Mouse (Mus musculus) right cerebral cortex, postnatal 4 days (tissue): Measurements from ENCODE around the gene Rgsl1.
"Not testable (repeated sequence)": the region's sequence is repeated elsewhere in the genome, so short reads cannot be mapped to it uniquely, and the experiment has no call there.

Source experiments
- DNase-seq: peaks from one replicate; pipeline ENCODE4 v3.0.0-alpha.2; 2022

Gene Rgsl1

DNA sequence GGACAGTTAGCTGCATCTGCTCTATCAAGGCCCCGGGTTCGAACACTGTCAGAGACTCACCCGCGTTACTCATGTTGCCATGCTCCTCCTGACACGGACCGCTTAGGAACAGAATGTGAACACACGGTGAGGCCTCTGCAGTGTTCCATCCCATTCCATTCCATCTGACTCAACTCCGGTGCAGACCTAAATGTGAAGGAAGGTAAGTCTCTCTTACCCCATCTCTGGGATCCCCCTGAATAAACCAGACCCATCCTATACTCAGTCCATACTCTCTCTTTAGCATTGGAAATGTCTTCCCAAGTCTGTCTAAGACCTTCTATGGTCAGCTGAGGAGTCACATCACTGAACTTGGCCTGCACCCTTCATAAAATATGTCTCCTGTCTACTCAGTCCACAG is at the start of gene Rgsl1:
Gene Rgsl1 (minus strand): TSS at position 101 of the 400 bp plus-strand sequence.
- no peak for DNase-seq

DNA sequence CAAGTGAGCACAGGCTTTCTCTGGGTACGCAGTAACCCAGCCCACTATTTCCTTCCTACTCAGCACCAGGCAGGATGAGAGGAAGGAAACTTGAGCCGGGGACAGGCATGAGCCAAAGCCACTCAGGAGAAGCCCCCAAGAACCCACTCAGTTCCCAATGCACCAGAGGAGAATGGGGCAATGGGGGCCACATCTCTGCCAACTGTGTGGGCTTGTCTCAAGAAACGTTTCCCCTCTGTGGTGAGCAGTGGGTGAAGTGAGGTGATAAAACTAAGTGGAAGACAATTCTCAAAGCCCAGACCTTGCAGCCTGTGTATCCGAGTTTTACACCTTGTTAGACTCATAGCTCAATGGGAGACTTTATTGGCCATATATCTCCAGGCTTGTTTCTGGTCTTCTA is 47.5 kb upstream of the Rgsl1 start, which contains the start of gene Teddm1a:
Gene Teddm1a (plus strand): TSS at position 301 of the 400 bp plus-strand sequence.
- DNase-seq: no peak

DNA sequence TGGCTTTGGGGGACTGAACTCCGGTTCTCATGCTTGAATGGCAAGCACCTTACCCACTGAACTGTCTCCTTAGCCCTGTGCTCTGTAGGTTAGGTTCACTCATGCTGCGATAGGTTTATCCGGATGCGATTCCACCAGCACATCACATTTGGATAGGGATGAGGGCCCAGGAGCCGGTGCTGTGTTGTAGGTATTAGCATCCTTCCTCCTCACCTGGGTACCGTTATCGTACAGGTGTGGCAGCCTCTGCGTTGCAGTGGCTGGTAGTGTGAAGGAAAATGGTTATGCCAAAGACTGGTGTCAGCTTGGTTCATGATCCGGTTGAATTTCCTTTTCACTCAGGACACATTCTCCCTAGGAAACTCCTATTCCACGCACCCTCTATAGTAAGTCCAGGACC is 46.2 kb upstream of the Rgsl1 start:
- DNase-seq: no peak

DNA sequence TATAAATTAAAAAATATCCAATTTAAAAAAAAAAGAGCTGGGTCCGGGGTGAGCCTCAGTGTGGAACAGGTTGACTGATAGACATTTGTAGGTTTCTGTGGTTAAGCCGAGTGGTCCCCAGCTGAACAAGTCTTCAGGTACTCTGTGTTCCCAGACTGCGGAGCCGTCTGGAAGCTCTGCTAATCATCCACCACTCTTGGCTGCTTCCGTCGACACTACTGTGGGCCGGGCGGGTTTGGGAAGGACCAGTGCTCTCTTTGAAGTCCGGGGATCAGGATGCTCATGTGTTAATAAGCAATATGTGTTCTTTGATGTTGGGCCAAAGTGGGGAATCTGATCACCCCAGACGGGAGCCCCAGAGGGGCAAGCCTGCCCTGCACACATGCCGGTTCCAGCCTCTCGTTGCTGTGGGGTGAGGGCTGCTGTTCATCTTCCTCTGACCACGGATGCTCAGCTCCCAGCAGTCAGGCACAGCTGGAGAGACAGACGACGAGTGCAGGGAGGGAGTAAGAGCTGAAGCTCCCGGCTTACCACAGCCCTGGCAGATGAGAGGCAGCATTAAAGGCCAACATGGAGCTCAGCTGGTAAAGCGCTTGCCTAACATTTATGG is 42.2 kb upstream of the Rgsl1 start:
- DNase-seq: no peak

DNA sequence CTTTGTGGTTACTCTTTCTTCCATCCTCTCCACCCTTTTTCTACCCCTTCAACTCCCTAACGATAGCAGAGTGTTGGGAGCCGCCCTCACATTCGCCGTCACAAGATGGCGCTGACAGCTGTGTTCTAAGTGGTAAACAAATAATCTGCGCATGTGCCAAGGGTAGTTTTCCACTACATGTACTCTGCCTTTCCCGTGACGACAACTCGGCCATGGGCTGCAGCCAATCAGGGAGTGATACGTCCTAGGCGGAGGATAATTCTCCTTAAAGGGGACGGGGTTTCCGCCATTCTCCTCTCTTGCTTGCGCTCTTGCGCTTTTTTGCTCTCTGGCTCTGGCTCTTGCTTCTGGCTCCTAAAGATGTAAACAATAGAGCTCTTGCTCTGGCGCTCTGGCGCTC is 36.4 kb upstream of the Rgsl1 start:
- DNase-seq: not testable (repeated sequence)

DNA sequence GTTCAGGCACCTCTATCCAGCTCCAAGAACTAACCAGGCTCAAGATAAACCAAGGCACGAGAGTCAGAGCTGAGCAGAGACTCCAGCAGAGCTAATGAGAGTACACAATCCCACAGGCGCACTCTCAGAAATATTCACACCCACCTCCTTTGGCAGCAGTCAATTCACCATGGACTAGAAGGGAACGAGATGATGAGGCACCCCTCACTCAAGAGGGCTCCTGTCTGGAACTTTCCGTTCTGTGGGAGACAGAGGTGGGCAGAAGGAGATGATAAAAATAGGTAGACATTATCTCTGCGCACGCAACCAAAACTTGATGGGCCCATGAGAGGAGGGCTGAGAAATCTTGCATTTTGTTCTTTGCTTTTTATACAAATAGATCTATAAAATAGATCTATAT is 30.1 kb upstream of the Rgsl1 start, which contains the start of gene Teddm1b:
Gene Teddm1b (plus strand): TSS at position 301 of the 400 bp plus-strand sequence.
- no peak for DNase-seq

DNA sequence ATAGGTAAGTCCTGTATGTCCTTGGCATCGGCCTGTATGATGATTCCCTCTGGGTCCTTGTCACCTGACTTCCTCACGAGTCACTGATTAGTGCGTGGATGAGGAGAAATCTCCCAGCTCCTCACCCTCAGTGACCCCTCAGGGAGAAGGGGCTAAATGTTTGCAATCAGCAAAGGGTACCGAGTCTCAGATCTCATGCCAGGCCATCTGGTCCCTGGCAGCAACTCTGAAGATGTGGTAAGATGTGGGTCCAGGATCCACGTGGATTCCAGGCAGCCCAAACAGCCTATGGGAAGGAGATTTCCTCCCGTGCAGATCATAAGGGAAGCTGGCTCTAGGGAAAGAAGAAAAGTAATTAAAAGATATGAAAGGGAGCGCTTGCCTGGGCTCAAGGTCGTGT is 12.0 kb upstream of the Rgsl1 start:
- DNase-seq: no peak

DNA sequence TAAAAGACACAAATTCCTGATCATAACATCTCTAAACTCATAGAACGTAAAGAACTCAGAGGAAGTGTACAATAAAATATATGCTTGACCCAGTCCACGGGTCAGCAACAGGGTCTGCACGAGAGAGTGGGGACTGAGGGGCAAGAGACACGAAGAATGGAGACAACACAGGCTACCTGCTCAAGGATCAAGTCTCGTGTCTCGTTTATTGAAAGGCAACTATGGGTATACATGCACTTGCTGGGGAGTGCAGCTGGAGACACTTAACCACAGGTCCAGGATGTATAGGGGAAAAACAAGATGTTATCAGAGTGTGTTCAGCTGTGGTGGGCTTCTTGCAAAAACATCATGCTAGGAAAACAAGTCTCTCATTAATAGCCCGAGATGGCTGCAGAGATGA is 8.8 kb upstream of the Rgsl1 start:
- not testable (repeated sequence) for DNase-seq

DNA sequence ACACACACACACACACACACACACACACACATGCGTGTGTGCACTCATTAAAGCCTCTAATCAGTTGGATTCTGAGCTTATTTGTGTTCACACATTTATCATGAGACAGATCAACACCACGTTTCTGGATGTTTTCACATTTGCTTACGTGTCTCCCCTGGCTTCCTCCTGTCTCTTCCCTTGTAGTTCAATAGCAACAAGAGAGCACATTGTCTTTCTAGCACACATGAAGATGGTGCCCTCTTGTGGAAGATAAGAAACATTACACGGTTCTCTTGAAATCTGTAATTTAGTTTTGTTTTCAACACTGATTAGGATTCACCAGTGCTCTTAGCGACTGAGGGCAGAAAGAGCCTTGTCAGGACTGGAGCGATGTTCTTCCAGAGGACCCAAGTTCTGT is 2.9 kb upstream of the Rgsl1 start:
- DNase-seq: no peak

DNA sequence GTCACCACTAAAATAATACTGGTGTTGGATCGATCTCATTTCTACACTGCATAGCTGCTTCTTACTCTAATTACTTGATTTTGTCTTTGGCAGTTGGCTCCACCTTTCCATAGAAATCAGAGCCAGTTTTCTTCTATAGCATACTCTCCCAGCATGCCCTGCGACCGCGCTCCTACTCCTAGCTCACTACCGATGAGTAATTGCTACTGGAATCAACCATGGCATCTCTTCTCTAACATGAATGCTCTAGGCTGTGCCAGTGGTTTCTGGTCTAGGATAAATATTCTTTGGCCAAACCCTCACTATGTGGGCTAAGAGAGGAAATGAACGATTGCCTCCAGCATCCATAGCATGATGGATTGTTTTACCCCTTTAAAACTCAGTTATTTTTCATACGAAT is 2.5 kb upstream of the Rgsl1 start:
- DNase-seq: no peak

DNA sequence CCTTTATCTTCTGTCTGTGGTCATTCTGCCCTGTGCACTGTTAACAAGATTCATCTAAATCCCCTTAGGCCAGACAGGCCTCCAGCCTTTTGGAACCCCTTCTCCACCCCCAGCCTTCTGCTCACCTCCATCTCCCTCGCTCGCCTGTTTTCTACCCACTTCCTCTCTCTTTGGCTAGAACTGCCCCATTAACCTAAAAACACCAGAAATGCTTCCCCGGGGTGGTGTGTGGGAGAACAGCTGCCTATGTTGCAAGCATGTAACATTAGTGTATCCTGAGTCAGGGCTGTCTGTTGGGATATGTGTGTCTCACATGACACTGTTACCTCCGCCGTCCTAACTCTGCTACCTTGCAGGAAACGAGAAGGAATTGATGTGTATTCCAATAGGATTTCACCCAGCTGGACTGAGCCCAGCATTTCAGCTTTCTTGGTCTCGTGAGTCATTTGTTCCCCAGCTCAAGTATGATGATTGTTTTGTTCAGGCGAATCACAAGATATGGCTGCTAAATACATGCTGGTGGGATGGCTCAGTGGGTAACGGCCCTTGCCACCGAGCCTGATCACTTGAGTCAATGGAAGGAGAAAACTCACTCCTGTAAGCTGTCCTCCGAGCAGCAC is 1.7 kb downstream of the Rgsl1 start:
- DNase-seq: no peak

DNA sequence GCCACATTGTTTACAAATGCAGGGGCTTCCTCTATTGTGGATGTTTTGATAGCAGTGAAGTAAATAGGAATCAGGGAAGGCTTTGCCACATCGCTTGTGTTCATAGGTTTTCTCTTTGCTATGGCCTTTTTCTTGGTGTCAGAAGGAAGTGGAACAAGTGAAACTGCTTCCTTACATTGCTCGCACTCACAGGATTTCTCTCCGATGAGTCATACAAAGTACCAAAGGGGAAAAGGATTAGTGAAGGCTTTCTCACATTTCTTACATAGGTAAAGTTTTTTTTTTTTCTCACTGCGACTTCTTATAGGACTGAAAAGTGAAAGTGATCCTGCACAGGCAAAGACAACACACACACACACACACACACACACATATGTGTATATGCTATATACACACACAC is 7.9 kb downstream of the Rgsl1 start:
- DNase-seq: no peak

DNA sequence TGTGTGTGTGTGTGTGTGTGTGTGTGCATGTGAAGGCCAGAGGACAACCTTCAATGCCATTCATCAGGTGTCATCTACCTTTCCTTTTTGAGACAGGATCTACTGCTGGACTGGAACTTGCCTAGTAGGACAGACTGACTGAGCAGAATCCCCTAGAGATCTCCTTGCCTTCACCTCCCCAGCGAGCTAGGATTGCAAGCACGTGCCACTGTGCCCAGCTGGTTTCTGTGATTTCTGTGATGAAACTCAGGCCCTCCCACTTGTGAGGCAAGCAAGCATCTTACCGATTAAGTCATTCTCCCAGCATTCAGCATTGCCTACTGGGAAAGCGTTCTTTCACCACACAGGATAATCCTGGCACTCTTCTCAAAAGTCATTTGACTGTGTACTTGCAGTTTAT is 13.2 kb downstream of the Rgsl1 start:
- DNase-seq: no peak

DNA sequence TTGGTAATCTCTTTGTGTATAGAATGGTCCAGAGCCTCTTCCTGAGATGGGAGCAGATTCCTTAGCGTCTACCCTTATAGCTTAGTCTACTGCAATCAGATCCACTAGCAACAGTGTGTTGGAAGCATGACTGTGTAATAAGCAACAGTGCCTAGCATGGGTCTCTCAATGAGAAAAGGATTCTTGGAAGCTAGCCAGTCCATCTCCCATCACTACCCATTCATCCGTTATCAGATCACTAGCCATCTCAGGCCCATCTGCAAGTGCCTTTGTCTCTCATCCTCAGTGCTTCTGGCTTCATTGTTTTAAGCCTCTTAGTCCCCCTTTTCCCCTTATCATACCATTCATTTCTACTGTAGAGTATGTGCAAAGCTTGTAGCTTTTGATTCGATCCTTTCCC is 23.7 kb downstream of the Rgsl1 start:
- DNase-seq: no peak

DNA sequence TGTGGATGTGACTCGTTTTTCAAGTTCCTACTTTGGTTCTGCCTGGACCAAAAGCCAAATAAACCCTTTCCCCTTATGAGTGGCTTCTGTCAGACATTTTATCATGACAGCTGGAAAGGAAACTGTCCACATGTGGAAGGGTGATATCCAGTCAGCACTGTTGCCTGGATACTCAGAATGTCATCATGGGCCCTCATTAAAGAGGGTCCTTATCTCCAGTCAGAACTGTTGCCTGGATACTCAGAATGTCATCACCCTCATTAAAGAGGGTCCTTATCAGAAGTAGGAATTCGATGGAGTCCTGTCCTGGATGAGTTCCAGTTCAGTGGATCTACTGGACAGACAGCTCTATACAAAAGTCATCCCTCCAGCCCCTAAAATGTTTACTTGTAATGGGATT is 29.7 kb downstream of the Rgsl1 start:
- DNase-seq: no peak

DNA sequence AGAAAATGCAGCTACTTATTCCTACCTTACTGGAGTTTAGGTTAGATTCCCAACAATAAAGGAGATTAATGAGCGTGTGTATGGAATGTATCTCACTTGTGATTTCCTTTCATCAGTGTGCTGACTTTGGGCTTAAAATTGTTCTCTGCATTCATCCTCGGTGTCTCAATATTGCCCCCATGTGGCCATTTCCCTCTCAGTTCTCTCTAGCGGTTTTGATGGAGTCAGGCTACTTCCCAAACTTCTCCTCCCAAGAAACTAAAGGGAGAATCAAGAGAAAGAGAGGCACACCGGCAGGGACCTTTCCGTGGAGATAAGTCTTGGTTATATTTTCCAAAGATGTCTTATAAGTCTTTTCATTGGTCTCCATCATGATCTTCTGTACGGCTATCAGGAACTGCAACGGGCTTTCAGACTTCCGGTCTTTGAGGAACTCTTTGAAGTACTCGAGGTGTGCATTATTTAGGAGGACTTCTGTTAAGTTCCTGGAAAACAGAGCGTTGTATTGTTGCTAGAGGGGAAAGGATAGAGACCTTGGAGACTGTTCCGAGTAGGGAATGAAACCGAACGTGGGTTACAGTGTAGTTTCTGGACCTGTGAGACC is 36.5 kb downstream of the Rgsl1 start:
- DNase-seq: peak; percentile 70

DNA sequence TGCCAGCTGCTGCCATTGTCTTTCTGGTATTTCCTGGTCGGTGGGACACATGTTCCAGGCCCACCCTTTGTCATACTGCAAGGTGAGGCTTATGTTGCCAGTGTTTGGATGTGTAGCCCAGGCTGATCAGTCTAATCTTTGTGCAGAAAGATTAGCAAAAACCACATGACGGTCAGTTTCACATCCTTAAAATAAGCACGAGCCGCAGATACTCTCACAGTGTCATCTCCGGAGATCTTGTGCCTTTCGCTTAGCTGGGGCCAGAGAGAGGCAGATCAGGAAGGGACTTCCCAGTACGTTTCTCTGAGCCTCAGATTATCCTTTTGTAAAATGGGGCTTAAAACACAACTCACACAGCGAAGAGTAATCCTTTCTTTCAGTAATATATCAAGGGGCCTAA is 40.4 kb downstream of the Rgsl1 start:
- no peak for DNase-seq

DNA sequence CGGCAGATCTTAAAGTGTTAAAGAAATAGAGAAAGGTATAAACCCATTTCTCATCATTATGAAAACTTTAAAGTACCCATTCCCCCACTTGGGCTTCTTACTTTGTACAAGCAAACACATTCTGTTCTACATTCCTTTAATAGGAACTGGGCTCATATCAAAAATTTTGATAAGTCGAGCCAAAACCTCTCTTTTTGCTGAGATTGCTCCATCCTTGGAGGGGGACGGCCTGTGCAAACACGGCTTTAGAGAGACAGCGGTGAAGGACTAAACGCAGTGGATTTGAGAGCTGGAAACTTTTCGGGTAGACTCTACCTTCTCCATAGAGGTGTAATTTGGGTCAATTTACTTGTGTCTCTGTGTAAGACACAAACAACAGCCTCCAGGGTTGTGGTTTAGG is 41.3 kb downstream of the Rgsl1 start:
- DNase-seq: no peak

DNA sequence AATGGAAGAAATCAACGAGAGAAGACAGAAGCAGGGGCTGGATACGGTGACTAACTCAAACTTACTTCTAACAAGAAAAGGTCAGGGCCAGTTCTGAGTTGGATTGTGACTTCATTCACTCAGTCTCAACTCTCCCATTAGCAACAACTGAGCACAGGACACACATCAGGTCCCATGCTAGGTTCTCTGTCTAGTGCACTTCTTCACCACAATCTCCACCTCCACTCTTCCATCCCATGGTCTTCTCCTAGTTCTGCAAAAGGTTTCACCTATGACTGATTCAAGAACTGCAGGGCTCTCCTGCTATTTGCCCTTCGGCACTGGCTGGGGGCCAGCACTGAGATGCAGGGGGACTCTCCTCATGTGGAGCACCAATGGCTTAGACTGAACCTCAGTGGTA is 49.7 kb downstream of the Rgsl1 start:
- DNase-seq: no peak

DNA sequence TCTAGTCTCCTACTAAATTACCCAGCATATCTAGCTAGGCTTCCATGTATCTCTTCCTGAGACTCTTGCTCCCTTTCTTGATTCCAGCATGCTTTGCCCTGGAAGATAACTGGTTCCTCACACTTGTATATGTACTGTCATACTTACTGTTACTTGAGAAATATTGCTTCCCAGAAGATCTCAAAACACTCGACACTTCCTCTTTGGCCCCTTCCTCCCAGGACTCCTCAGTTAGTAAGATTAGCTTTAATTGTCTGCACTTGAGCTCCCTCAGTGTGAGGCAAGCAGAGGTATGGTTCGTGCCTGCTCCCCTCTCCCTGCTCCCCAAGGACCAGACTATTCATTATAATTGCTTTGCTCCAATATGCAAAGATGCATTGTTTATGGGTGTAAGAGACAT is 53.2 kb downstream of the Rgsl1 start:
- no peak for DNase-seq

DNA sequence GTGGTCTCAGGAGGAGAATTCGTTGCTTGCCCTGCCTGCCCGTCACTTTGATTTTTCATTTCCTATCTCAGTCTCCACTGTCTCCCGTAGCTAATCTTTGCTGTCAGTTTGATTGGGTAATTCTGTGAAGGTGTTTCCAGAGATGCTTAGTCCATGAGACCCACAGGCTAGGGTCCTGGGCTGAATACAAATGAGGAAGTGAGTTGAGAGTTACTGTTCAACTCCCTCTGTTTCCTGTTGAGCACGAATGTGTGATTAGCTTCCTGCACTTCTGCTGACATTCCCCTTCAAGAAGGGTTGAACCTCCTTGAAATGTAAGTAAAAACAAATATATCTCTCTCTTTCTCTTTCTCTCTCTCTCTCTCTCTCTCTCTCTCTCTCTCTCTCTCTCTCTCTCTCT is 58.3 kb downstream of the Rgsl1 start:
- DNase-seq: no peak

DNA sequence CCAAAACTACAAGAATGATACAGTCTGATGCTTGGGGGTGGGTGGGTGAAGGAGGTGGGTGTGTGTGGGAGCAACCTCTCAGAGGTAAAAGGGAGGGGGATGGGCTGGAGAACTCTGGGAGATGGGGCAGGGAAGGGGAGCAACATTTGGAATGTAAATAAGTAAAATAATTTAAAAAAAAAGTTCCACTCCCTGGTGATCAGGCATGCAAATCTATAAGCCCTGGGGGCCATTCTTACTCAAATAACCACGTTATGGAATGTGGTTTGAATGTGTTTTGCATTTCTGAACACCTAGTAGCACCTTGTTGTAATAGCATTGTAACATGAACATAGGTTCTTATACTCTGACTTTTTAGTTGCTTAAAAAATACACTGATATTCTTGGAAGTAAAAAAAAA is 60.6 kb downstream of the Rgsl1 start:
- no peak for DNase-seq

DNA sequence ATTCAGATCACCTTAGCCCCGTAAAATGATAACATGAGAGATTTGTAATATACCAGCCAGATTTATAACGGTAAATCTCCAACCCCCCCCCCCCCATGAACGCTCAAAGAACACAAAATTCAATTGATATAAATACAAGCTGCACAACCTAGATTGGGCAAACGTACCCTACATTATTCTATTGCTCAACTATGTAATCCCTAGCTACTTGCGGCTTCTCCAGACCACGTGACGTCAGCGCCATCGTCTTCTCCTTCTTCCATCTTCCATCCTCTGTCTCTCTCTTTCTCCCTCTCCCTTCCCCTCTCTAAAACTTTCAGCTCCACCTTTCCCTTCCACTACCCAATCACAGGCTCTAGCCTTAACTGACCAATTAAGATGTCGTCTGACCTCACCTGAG is 65.7 kb downstream of the Rgsl1 start:
- DNase-seq: no peak

DNA sequence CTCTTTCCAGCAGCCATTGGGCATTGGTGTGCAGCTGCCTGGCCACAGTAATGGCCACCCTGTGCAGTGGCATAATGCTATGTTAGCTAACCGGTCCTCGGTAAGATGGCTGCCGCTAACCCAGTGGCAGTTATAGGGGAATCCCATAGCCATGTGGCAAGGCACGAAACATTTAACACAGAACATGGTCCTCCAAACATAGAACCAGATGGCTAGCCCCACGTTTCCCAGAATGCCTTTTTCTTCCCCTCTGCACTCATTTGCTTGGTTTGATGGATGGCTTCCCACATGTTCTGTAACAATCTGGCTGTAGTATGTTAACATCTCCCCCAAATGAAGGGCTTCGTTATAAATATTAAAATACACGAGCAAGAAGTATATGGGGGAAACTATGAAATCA is 67.7 kb downstream of the Rgsl1 start:
- no peak for DNase-seq

DNA sequence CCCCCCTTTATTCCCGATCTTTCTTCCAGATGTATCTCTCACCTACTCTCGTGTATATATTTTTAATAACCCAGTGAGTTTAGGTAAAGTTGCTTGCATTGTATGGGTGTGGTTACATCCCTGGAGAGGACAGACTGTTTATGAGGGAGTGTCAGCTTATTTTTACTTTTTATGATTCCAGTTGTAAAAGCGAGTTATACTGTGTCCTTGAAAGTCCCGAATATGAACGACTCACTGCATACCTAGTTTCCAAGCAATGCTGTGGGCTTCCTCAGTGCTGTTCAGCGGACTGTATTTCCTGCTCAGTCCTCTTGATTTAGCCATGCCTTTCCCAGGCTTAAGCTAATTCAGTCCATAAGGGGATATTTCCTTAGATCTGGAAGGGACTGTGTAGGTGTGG is 68.8 kb downstream of the Rgsl1 start:
- no peak for DNase-seq
